Mouse (Mus musculus): Measurements from ENCODE around the gene Dnaaf5. TPM values are rescaled to one million over a fixed set of nuclear protein-coding genes. Genes with fewer than 3 reads are reported as not detected.

Gene Dnaaf5
- polyA plus RNA-seq, 2 experiments from 2014 or later, result 9.3 to 14.7 TPM

DNA sequence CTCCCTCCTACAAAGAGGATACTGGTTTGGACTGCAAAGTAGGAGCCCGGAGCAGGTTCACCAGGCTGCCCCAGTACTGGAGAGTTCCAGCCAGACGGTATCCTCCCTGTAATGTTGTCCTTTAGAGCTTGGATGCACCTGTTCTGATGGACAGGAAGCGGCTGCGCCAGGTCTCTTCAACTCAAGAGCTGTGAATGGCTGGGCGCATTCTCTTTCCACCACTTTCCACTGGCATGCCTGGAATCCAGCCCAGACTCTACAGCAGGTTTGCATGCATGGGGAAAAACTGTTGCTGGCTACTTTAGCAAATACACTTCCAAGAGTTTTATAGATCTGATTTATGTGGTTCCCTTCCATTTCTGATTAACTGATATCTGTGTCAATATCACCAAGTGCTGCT, 8.7 kb upstream of the Dnaaf5 start:
- no peak for ATAC-seq

DNA sequence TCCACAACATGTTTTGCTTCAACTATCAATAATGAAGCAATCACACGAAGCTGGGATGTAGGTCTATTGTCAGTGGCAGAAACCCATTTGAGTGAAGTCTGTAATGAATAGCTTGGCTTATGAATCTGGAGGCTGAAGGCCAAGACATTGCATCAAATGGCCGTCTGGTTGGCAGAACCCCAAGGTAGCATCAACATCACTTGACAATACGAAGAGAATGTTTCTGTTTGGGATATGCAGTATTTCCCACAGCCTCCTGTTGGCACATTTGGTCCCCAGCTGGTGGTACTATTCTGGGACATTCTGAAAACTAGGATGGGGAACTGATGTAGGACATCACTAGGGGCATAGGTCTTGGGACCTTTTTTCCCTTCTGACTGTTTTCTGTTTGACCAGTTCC, 6.1 kb upstream of the Dnaaf5 start:
- ATAC-seq, result no peak

DNA sequence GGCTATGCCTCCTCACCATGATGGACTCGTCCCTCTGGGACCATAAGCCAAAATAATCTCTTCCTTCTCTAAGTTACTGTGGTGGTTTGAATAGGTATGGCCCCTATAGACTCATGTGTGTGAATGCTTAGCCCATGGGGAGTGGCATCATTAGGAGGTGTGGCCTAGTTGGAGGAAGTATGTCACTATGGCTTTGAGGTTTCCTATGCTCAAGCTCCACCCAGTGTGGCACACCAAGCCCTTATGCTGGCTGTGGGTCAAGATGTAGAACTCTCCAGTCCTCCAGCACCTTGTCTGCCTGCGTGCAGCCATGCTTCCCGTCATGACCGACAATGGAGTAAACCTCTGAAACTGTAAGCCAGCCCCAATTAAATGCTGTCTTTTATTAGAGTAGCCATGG, 4.3 kb upstream of the Dnaaf5 start:
- ATAC-seq, result no peak

DNA sequence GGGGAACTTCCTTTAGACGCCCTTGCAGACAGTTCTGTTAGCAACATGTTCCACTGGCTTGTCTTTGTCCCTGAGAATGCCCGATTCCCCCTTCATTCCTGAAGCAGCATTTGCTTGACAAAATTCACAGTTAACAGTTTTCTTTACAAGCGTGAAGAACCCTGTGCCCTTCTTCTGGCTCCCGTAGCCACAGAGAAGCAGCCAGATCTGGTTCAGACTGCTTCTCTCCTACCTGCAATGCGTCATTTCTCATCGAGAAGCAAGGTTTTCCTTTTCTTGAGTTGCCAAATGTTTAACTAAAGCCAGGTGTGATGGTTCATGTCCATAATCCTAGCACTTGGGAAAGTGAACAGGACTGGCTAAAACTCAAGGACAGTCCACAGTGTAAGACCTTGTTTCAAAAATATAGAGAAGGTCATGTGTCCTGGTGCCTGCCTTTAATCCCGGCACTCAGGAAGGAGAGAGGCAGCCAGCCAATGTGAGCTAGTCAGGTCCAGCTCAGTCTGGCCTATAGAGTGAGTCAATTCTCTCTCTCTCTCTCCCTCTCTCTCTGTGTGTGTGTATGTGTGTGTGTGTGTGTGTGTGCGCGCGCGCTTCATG, 3.4 kb upstream of the Dnaaf5 start:
- no peak for ATAC-seq

- ATAC-seq, result no peak
These were observed 2.6 kb upstream of the Dnaaf5 start for GRCm38 (mm10) chr5:139147178-139148078.

GRCm38 (mm10) chr5:139149006-139149672, 884 bp upstream of the Dnaaf5 start:
- ATAC-seq, result no peak

DNA sequence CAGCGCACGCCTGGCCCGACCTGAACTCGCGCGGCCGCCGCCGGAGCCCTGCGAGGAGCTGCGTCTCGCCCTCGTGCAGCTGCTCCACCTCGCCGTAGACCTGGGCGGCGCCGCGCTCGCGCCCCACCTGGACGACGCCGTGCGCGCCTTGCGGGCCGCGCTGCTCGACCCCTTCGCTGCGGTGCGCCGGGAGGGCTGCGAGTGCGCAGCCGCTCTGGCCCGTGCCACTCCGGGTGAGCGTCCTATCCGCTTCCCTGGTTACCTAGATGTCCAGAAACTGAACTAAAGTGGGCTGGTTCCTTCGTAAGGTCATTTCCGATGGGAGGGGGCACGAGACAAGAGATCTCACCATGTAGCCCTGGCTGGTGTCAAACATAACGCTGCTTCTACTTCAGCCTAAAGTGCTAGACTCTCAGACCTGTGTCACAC, 594 bp downstream of the Dnaaf5 start:
- ATAC-seq, result no peak

GRCm38 (mm10) chr5:139160899-139161298, 10.9 kb downstream of the Dnaaf5 start:
- ATAC-seq, result peak; percentile 38

DNA sequence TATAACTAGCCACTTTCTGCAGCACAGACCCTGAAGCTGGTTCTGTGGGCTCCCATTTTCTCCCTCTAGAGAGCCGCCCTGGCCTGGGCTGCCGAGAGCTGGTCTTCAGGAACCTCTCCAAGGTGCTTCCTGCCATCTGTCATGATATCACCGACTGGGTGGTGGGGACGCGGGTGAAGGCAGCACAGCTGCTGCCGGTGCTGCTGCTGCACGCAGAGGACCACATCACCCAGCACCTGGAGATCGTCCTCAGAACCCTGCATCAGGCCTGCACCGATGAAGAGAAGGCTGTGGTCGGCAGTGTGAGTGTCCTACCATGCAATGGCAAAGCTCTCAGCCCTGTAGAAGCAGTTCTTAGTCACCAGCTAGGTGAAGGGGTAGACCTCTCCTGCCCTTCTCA, 11.6 kb downstream of the Dnaaf5 start:
- ATAC-seq, result no peak

DNA sequence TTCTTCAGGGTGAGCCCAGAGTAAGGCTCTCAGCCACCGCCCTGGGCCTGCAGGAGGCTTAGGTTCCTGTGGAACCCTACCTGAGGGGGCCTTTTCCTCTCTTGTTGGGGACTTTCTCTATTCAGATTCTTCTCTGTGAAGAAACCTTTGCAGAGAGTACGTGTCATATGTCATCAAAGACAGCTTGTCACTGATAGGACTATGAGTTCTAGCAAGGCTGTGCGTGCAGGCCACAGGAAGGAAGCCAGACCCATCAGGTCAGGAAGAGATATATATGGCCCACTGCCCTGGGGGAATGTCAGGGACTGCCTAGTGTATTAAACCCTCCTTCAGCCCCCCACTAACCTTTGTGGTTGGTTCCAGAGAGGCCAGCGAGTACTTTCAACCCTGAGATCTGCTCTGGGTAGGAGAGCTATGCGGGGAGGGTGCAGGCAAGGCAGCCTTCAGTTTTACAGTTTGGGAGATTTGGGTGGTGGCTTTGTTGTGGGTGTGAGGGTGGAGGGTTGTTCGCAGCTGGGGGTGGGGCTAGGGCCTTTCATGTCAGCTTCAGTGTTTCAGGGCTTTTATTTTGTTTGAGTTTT, 16.8 kb downstream of the Dnaaf5 start:
- ATAC-seq, result peak; percentile 92

- no peak for ATAC-seq
These were observed 17.5 kb downstream of the Dnaaf5 start for GRCm38 (mm10) chr5:139167548-139167947.

- ATAC-seq, result no peak
These were observed 21.9 kb downstream of the Dnaaf5 start for GRCm38 (mm10) chr5:139171929-139172328.

- ATAC-seq, result no peak
These were observed 24.1 kb downstream of the Dnaaf5 start for GRCm38 (mm10) chr5:139174141-139174540.

DNA sequence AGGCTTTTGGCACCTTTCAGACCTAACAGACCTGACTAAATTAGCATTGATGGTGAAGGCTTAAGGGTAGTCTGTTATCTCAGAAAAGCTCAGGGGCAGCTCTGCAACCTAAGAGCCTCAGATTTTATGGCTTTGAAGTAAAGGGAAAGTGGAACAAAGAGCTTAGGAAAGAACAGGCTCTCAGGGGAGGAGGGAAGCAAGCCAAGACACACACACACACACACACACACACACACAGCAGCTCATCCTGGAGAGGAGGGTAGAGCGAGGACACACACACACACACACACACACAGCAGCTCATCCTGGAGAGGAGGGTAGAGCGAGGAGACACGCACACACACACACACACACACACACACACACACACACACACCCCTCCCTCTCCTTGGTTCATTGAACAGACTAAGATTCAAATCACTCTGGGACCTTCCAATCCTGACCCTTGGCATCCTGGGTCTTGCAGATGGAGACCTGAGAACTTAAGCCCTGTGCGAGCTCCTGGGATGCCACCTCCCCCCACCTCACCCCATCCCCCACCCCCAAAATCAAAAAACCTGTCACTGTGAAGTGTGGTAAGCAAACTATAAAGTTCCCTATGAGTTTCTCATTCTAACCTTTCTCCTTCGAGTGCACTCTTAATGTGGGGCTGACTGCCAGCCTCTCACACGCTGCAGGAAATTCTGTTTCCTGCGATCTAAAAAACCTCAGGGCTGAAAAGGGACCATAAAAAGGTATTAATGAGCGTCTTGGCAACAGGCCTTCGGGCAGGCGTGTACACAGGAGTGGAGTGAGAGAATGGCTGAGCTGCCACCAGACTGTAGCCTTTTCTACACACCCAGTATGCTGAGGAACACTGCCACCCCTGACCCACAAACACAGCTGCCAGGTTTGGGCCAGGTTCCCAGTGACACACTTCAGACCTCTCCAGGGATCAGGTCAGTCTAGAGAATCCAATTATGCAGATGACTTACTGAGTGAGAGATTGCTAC, 24.8 kb downstream of the Dnaaf5 start:
- peak; percentile 51 for ATAC-seq

GRCm38 (mm10) chr5:139178895-139179631, 29.0 kb downstream of the Dnaaf5 start:
- peak; percentile 71 for ATAC-seq

GRCm38 (mm10) chr5:139183131-139183530, 33.1 kb downstream of the Dnaaf5 start:
- ATAC-seq, result no peak

DNA sequence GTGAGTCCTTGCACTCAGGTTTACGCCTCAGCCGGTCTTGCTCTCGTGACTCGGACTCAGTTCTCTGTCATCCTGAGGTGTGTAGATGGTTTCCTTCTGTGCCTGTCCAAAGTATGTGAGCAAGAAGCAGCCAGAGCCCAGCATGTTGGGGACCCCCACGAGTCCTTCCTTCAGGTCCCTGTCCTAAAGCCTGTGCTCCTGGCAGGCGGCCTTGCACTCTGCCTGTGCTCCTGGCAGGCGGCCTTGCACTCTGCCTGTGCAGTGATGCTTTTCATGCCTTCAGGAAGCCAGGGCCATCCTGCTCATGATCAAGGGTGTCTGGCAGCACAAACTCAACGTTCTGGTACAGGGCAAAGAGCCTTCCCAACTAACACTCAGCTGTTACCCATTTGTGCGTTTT, 33.6 kb downstream of the Dnaaf5 start:
- ATAC-seq, result no peak

GRCm38 (mm10) chr5:139184897-139185296, 34.9 kb downstream of the Dnaaf5 start:
- ATAC-seq, result no peak

DNA sequence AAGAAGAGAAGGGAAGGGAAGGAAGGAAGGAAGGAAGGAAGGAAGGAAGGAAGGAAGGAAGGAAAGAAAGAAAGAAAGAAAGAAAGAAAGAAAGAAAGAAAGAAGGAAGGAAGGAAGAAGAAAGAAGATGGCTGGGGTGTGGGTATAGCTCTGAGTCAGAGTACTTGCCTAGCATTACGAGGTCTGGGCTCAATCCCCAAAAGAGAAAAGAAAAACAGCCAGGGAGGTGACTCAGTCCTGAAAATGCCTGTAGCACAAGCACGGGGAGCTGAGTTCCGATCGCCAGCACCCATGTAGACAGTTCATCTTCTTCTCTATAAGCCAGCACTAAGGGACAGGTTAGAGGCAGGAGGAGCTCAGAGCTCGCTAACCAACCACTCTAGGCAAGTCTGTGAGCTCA, 39.7 kb downstream of the Dnaaf5 start:
- ATAC-seq, result no peak

GRCm38 (mm10) chr5:139190958-139191357, 40.9 kb downstream of the Dnaaf5 start:
- no peak for ATAC-seq

GRCm38 (mm10) chr5:139198779-139199178, 48.8 kb downstream of the Dnaaf5 start:
- no peak for ATAC-seq
